Mouse (Mus musculus): Measurements from ENCODE around the gene Cadm4.
"Not testable (repeated sequence)": the region's sequence is repeated elsewhere in the genome, so short reads cannot be mapped to it uniquely, and the experiment has no call there.

Cadm4 gene

GRCm38 (mm10) chr7:24466835-24467234, 15.0 kb upstream of the Cadm4 start:
- no peak for DNase-seq (ENCODE audit: extremely low read depth, low read depth)

GRCm38 (mm10) chr7:24467886-24468285, 13.9 kb upstream of the Cadm4 start:
- no peak for DNase-seq (ENCODE audit: extremely low read depth, low read depth)

- DNase-seq (ENCODE audit: extremely low read depth, low read depth) = no peak
Measured at GRCm38 (mm10) chr7:24469126-24469525, 12.7 kb upstream of the Cadm4 start.

GRCm38 (mm10) chr7:24470356-24470755, 11.5 kb upstream of the Cadm4 start:
- DNase-seq (ENCODE audit: extremely low read depth, low read depth) = no peak

- DNase-seq (ENCODE audit: extremely low read depth, low read depth) = no peak
Measured at GRCm38 (mm10) chr7:24472442-24472841, 9.4 kb upstream of the Cadm4 start.

GRCm38 (mm10) chr7:24472937-24473336, 8.9 kb upstream of the Cadm4 start:
- DNase-seq (ENCODE audit: extremely low read depth, low read depth) = no peak

- DNase-seq (ENCODE audit: extremely low read depth, low read depth) = no peak
Measured at GRCm38 (mm10) chr7:24473913-24474529, 7.8 kb upstream of the Cadm4 start.

GRCm38 (mm10) chr7:24474811-24475506, 6.9 kb upstream of the Cadm4 start:
- no peak for DNase-seq (ENCODE audit: extremely low read depth, low read depth)

- no peak for DNase-seq (ENCODE audit: extremely low read depth, low read depth)
Measured at GRCm38 (mm10) chr7:24476338-24476737, 5.5 kb upstream of the Cadm4 start.

- DNase-seq (ENCODE audit: extremely low read depth, low read depth) = no peak
Measured at GRCm38 (mm10) chr7:24476856-24477255, 5.0 kb upstream of the Cadm4 start.

GRCm38 (mm10) chr7:24478911-24479310, 2.9 kb upstream of the Cadm4 start:
- no peak for DNase-seq (ENCODE audit: extremely low read depth, low read depth)

GRCm38 (mm10) chr7:24479685-24480084, 2.1 kb upstream of the Cadm4 start:
- DNase-seq (ENCODE audit: extremely low read depth, low read depth) = no peak

- DNase-seq (ENCODE audit: extremely low read depth, low read depth) = no peak
Measured at GRCm38 (mm10) chr7:24480121-24480941, 1.5 kb upstream of the Cadm4 start.

- DNase-seq (ENCODE audit: extremely low read depth, low read depth) = no peak
Measured at GRCm38 (mm10) chr7:24480986-24481473, 793 bp upstream of the Cadm4 start.

- no peak for DNase-seq (ENCODE audit: extremely low read depth, low read depth)
Measured at GRCm38 (mm10) chr7:24482208-24483020, 591 bp downstream of the Cadm4 start.

GRCm38 (mm10) chr7:24483291-24483690, 1.5 kb downstream of the Cadm4 start:
- DNase-seq (ENCODE audit: extremely low read depth, low read depth) = not testable (repeated sequence)

GRCm38 (mm10) chr7:24485481-24485880, 3.7 kb downstream of the Cadm4 start:
- no peak for DNase-seq (ENCODE audit: extremely low read depth, low read depth)

GRCm38 (mm10) chr7:24486654-24487130, 4.9 kb downstream of the Cadm4 start:
- DNase-seq (ENCODE audit: extremely low read depth, low read depth) = no peak

- no peak for DNase-seq (ENCODE audit: extremely low read depth, low read depth)
Measured at GRCm38 (mm10) chr7:24487403-24487802, 5.6 kb downstream of the Cadm4 start.

- no peak for DNase-seq (ENCODE audit: extremely low read depth, low read depth)
Measured at GRCm38 (mm10) chr7:24488303-24488702, 6.5 kb downstream of the Cadm4 start.
